Mouse (Mus musculus) stomach, embryonic 14.5 days (tissue): ENCODE data around the gene Hps5. TPM values are rescaled to one million over a fixed set of nuclear protein-coding genes. Genes with fewer than 3 reads are reported as not detected.

Experiments
- ATAC-seq: fragments of 200-750 bp; cut with Nextera tagmentation; 2 replicates; pipeline ENCODE4 v1.8.0; 2017; ENCODE audit warnings: low read depth, moderate TSS enrichment; ENCODE audit not compliant: insufficient number of reproducible peaks, insufficient read depth, low FRiP score
- H3K27ac ChIP-seq: fragments of 300-500 bp; sonication (generic); 2 replicates; pipeline ENCODE4 v1.5.1; 2014; ENCODE audit warnings: mild to moderate bottlenecking, low read length, moderate library complexity, mixed read lengths
- H3K27me3 ChIP-seq: fragments of 300-500 bp; sonication (generic); 2 replicates; pipeline ENCODE4 v1.6.1; 2014; ENCODE audit warnings: low read length, control low read depth, mixed read lengths; ENCODE audit not compliant: control insufficient read depth, insufficient read depth
- H3K36me3 ChIP-seq: fragments of 300-500 bp; sonication (generic); 2 replicates; pipeline ENCODE4 v1.6.1; 2014; ENCODE audit warnings: mild to moderate bottlenecking, control low read depth, low read length, moderate library complexity, mixed read lengths; ENCODE audit not compliant: control insufficient read depth, insufficient read depth
- H3K4me1 ChIP-seq: fragments of 300-500 bp; sonication (generic); 2 replicates; pipeline ENCODE4 v1.6.1; 2014; ENCODE audit warnings: low read length, control low read depth, mixed read lengths; ENCODE audit not compliant: control insufficient read depth, insufficient read depth
- H3K4me2 ChIP-seq: fragments of 300-500 bp; sonication (generic); replicated peaks from 2 replicates; pipeline ENCODE4 v1.6.1; 2014; ENCODE audit warnings: low read depth, low read length, control low read depth
- H3K4me3 ChIP-seq: fragments of 300-500 bp; sonication (generic); 2 replicates; pipeline ENCODE4 v1.5.1; 2014; ENCODE audit warnings: low read depth, low read length, control low read depth
- H3K9ac ChIP-seq: fragments of 300-500 bp; sonication (generic); replicated peaks from 2 replicates; pipeline ENCODE4 v1.6.1; 2014; ENCODE audit warnings: low read depth, mild to moderate bottlenecking, control low read depth, low read length, moderate library complexity, mixed read lengths
- H3K9me3 ChIP-seq: fragments of 300-500 bp; sonication (generic); 2 replicates; pipeline ENCODE4 v1.6.1; 2016; ENCODE audit warnings: low read depth, low read length, control low read depth; ENCODE audit not compliant: control insufficient read depth
- WGBS: fragments of 180-500 bp; shearing (Covaris S2); extraction: QIAGEN DNeasy Blood & Tissue Kit; methylation state at CpG from one replicate; pipeline ENCODE4 v1.1.7; 2014; 5-methylcytosine and 5-hydroxymethylcytosine counted together
- polyA plus RNA-seq: library from polyadenylated mRNA; unstranded; fragments of >200 nt; fragmentation: Nextera tagmentation; extraction: Ambion mirVana; gene quantifications from 2 replicates; pipeline ENCODE4 v1.2.1, GENCODE M21; 2014

Hps5 gene
- polyA plus RNA-seq, 1 experiment from 2014 or later: 24.3 TPM

- Histone ChIP-seq H3K9me3 (no peaks in the 10 kb centered on the region), H3K9ac (no peak overlapping the region), H3K4me3 (no peak overlapping the region), H3K4me2 (no peak overlapping the region), H3K4me1 (no peaks in the 10 kb centered on the region), H3K27ac (no peak overlapping the region), H3K27me3 (0 out of 2 replicates have a peak, but pooled peaks cover 3% of the 10 kb centered on the region), H3K36me3 (no peaks in the 10 kb centered on the region)
- 40% methylated on average over 5 of the region's 5 CpGs for WGBS
- ATAC-seq: no peak
These were observed 79.0 kb downstream of the Hps5 start for GRCm38 (mm10) chr7:46716897-46717296.

- WGBS: 82% methylated on average over 5 of the region's 5 CpGs
- Histone ChIP-seq H3K4me3 (no peak within 1 kb of the TSS), H3K27ac (no peak within 1 kb of the TSS), H3K4me1 (no peaks in the 10 kb centered on the region), H3K9ac (no peak within 1 kb of the TSS), H3K27me3 (0 out of 2 replicates have a peak, but pooled peaks cover 3% of the 10 kb centered on the region), H3K4me2 (no peak within 1 kb of the TSS), H3K9me3 (no peaks in the 10 kb centered on the region), H3K36me3 (no peaks in the 10 kb centered on the region)
- no peak for ATAC-seq
These were observed 80.3 kb downstream of the Hps5 start, which contains the start of gene Saa3 for GRCm38 (mm10) chr7:46715600-46715999. TSS of gene Saa3 (minus strand) at chr7:46715700.

DNA sequence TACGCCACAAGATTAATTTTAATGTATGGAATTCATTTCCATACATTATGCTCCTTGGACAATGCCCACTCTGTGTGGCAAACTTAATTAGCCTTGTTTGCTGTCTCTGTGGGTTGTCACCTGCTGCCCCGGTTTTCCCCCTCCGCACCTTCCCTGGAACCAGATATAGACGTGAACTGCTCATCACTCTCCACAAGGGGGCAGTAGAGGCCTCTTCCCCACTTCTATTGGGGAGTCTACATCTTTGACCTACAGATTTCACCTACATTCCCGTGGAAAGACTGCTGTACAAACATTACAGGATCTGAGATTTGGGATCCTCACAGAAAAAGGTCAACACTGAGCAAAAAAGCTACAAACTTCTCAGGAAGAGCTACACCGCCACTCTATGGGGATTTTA is 81.3 kb downstream of the Hps5 start:
- no peaks in the 10 kb centered on the region for H3K9me3 ChIP-seq
- H3K4me3 ChIP-seq: no peak overlapping the region
- H3K9ac ChIP-seq: no peak overlapping the region
- 0 out of 2 replicates have a peak, but pooled peaks cover 3% of the 10 kb centered on the region for H3K27me3 ChIP-seq
- H3K27ac ChIP-seq: no peak overlapping the region
- no peak for ATAC-seq
- H3K4me2 ChIP-seq: no peak overlapping the region
- peaks cover 3% of the 10 kb centered on the region; the same call in 1 of the 2 replicates for H3K4me1 ChIP-seq
- H3K36me3 ChIP-seq: no peaks in the 10 kb centered on the region
- WGBS: 33% methylated on average over 6 of the region's 6 CpGs

DNA sequence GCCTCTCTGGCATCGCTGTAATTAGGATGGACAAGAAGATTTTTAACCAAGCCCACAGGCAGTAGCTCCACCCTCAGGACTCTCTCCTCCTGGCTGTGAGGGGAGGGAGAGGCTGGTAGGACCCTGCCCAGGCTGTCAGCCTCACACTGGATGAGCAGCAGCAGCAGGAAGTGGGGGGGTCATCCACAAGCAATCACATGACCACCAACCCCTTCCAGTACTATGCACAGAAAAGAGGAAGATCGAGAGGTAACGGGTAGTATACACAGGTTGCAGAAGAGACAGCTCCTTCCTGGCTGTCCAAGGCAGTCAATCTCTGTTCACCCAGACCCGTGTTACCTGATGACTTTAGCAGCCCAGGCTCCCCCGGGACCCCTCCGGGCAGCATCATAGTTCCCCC is 83.6 kb downstream of the Hps5 start:
- no peak for ATAC-seq
- Histone ChIP-seq H3K27me3 (0 out of 2 replicates have a peak, but pooled peaks cover 3% of the 10 kb centered on the region), H3K36me3 (peaks cover 4% of the 10 kb centered on the region; the same call in 1 of the 2 replicates), H3K9ac (no peak overlapping the region), H3K4me3 (no peak overlapping the region), H3K27ac (no peak overlapping the region), H3K9me3 (no peaks in the 10 kb centered on the region), H3K4me2 (no peak overlapping the region), H3K4me1 (peaks cover 6% of the 10 kb centered on the region; the same call in 1 of the 2 replicates)
- 66% methylated on average over 6 of the region's 6 CpGs for WGBS

Other genes starting within 250 kb of the Hps5 start
- 17.6 and 18.4 TPM in 2 replicates for gene Sergef, start 156.3 kb downstream of the Hps5 start, polyA plus RNA-seq
- gene Tph1, start 123.5 kb downstream of the Hps5 start, polyA plus RNA-seq: 0.34 TPM in 1 of 2 replicates, not detected in the other
- 35.1 and 37.8 TPM in 2 replicates for gene Saal1, start 85.4 kb downstream of the Hps5 start, polyA plus RNA-seq
- gene Saa3, start 80.4 kb downstream of the Hps5 start, polyA plus RNA-seq: 0.77 TPM in 1 of 2 replicates, not detected in the other
- gene Saa4, start 63.5 kb downstream of the Hps5 start, polyA plus RNA-seq: not detected in 2 replicates
- gene Saa1, start 53.1 kb downstream of the Hps5 start, polyA plus RNA-seq: 0.59 and 1.2 TPM in 2 replicates
- not detected in 2 replicates for gene Saa2, start 44.3 kb downstream of the Hps5 start, polyA plus RNA-seq
- 40.8 and 47.8 TPM in 2 replicates for gene Gtf2h1, start within 50 bp of the Hps5 start, polyA plus RNA-seq
- gene Ldha, start 45.4 kb upstream of the Hps5 start, polyA plus RNA-seq: 1,645 and 1,742 TPM in 2 replicates
- 0.24 TPM in 1 of 2 replicates, not detected in the other for gene Ldhc, start 65.1 kb upstream of the Hps5 start, polyA plus RNA-seq
- gene Tsg101, start 123.9 kb upstream of the Hps5 start, polyA plus RNA-seq: 169 and 179 TPM in 2 replicates
- gene Uevld, start 162.5 kb upstream of the Hps5 start, polyA plus RNA-seq: 13.1 and 13.4 TPM in 2 replicates
- not detected in 2 replicates for gene Gm9999, start 187.5 kb upstream of the Hps5 start, polyA plus RNA-seq
- 18.0 and 19.2 TPM in 2 replicates for gene Spty2d1, start 212.3 kb upstream of the Hps5 start, polyA plus RNA-seq